Mouse (Mus musculus): ENCODE results near the gene Cdh18. TPM values are rescaled to one million over a fixed set of nuclear protein-coding genes. Genes with fewer than 3 reads are reported as not detected.

Cdh18 gene
- polyA plus RNA-seq, 1 experiment from 2014 or later, result 3.9 TPM

DNA sequence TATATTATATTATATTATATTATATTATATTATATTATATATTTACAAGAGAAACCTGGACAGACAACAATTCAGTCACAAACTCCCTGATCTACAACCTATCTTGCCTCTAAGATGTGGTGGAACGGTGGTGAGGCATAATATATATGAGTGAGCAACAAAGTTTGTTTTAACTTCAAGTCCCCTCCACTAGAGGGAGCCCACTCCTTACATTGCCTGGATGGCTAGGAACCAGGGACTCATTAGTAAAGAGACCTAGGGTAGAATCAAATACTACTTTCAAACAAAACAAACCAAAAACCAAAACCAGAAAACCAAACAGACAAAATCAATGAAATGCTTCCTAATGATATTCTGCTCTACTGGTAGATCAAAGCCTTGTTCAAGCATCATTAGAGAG lies 937.5 kb downstream of the Cdh18 start:
- Histone ChIP-seq H3K36me3 (no peaks in the 10 kb centered on the region), H3K4me1 (no peaks in the 10 kb centered on the region), H3K27ac (no peak overlapping the region), H3K4me2 (no peak overlapping the region), H3K4me3 (no peak overlapping the region), H3K9ac (no peak overlapping the region), H3K9me3 (no peaks in the 10 kb centered on the region), H3K27me3 (no peaks in the 10 kb centered on the region)
- WGBS, result 40% methylated on average over 1 of the region's 1 CpGs
- ATAC-seq (ENCODE audit: insufficient number of reproducible peaks, insufficient read depth, low FRiP score, low TSS enrichment, low read depth), result no peak

- Histone ChIP-seq H3K4me3 (no peak overlapping the region), H3K27me3 (no peaks in the 10 kb centered on the region), H3K36me3 (no peaks in the 10 kb centered on the region), H3K4me1 (no peaks in the 10 kb centered on the region), H3K9me3 (no peaks in the 10 kb centered on the region), H3K4me2 (no peak overlapping the region), H3K27ac (no peak overlapping the region), H3K9ac (no peak overlapping the region)
- 77% methylated on average over 4 of the region's 4 CpGs for WGBS
- ATAC-seq (ENCODE audit: insufficient number of reproducible peaks, insufficient read depth, low FRiP score, low TSS enrichment, low read depth), result no peak
These were observed 957.7 kb downstream of the Cdh18 start for GRCm38 (mm10) chr15:23506480-23506879.

- H3K4me3 ChIP-seq, result no peak overlapping the region
- no peaks in the 10 kb centered on the region for H3K9me3 ChIP-seq
- H3K4me1 ChIP-seq, result no peaks in the 10 kb centered on the region
- no peak overlapping the region for H3K4me2 ChIP-seq
- no peak for ATAC-seq (ENCODE audit: insufficient number of reproducible peaks, insufficient read depth, low FRiP score, low TSS enrichment, low read depth)
- 57% methylated on average over 2 of the region's 2 CpGs for WGBS
- H3K27me3 ChIP-seq, result no peaks in the 10 kb centered on the region
- H3K9ac ChIP-seq, result no peak overlapping the region
- no peaks in the 10 kb centered on the region for H3K36me3 ChIP-seq
- H3K27ac ChIP-seq, result no peak overlapping the region
These were observed 960.9 kb downstream of the Cdh18 start for GRCm38 (mm10) chr15:23509694-23510093.

GRCm38 (mm10) chr15:23515786-23516185 lies 967.0 kb downstream of the Cdh18 start:
- no peak overlapping the region for H3K4me3 ChIP-seq
- ATAC-seq (ENCODE audit: insufficient number of reproducible peaks, insufficient read depth, low FRiP score, low TSS enrichment, low read depth), result no peak
- no peaks in the 10 kb centered on the region for H3K9me3 ChIP-seq
- no peaks in the 10 kb centered on the region for H3K4me1 ChIP-seq
- H3K4me2 ChIP-seq, result no peak overlapping the region
- 93% methylated on average over 3 of the region's 3 CpGs for WGBS
- no peak overlapping the region for H3K27ac ChIP-seq
- H3K36me3 ChIP-seq, result no peaks in the 10 kb centered on the region
- no peaks in the 10 kb centered on the region for H3K27me3 ChIP-seq
- H3K9ac ChIP-seq, result no peak overlapping the region

DNA sequence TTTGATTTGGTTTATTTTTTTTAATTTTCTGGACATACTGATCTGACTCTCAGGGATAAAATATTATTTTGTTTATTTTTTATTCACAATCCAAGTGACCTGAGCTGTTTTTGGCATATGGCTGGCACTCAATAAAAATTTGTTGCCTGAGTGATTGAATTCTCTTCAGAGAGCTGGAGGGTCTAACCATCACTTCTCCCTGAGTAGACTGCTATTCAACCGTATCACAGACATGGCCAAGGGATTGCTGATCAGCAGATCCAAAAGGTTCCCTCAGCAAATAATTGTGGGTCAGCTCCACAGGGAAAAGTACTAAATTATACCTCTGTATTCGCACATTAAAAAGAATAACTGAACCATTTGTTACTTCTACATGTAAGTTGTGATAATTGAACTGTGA lies 969.3 kb downstream of the Cdh18 start:
- Histone ChIP-seq H3K27ac (no peak overlapping the region), H3K4me3 (no peak overlapping the region), H3K36me3 (no peaks in the 10 kb centered on the region), H3K4me2 (no peak overlapping the region), H3K4me1 (no peaks in the 10 kb centered on the region), H3K27me3 (no peaks in the 10 kb centered on the region), H3K9me3 (no peaks in the 10 kb centered on the region), H3K9ac (no peak overlapping the region)
- 72% methylated on average over 2 of the region's 2 CpGs for WGBS
- no peak for ATAC-seq (ENCODE audit: insufficient number of reproducible peaks, insufficient read depth, low FRiP score, low TSS enrichment, low read depth)

Measured in embryonic facial prominence, embryonic 13.5 days (tissue).